Mouse (Mus musculus) forebrain, embryonic 15.5 days (tissue): ENCODE results near the gene Dvl3. TPM values are rescaled to one million over a fixed set of nuclear protein-coding genes. Genes with fewer than 3 reads are reported as not detected.

Source experiments
- ATAC-seq: fragments of 200-750 bp; cut with Nextera tagmentation; replicated peaks from 2 replicates; pipeline ENCODE4 v1.8.0; 2017; ENCODE audit warnings: mild to moderate bottlenecking, moderate TSS enrichment, moderate library complexity
- H3K27ac ChIP-seq: fragments of 300-500 bp; sonication (generic); replicated peaks from 2 replicates; pipeline ENCODE4 v1.5.1; 2015; ENCODE audit warnings: mild to moderate bottlenecking, inconsistent platforms
- H3K27me3 ChIP-seq: fragments of 300-500 bp; sonication (generic); 2 replicates; pipeline ENCODE4 v1.6.1; 2015; ENCODE audit warnings: inconsistent platforms
- H3K36me3 ChIP-seq: fragments of 300-500 bp; sonication (generic); 2 replicates; pipeline ENCODE4 v1.6.1; 2015; ENCODE audit warnings: mild to moderate bottlenecking, inconsistent platforms
- H3K4me1 ChIP-seq: fragments of 300-500 bp; sonication (generic); 2 replicates; pipeline ENCODE4 v1.6.1; 2015; ENCODE audit warnings: inconsistent platforms
- H3K4me2 ChIP-seq: fragments of 300-500 bp; sonication (generic); replicated peaks from 2 replicates; pipeline ENCODE4 v1.6.1; 2015; ENCODE audit warnings: mild to moderate bottlenecking, inconsistent platforms
- H3K4me3 ChIP-seq: fragments of 300-500 bp; sonication (generic); 2 replicates; pipeline ENCODE4 v1.5.1; 2015; ENCODE audit warnings: mild to moderate bottlenecking, inconsistent platforms
- H3K9ac ChIP-seq: fragments of 300-500 bp; sonication (generic); replicated peaks from 2 replicates; pipeline ENCODE4 v1.6.1; 2015; ENCODE audit warnings: mild to moderate bottlenecking, inconsistent platforms
- H3K9me3 ChIP-seq: fragments of 300-500 bp; sonication (generic); 2 replicates; pipeline ENCODE4 v1.6.1; 2016; ENCODE audit warnings: inconsistent platforms
- WGBS: fragments of 180-500 bp; shearing (Covaris S2); methylation state at CpG from one replicate; pipeline ENCODE4 v1.1.7; 2015; ENCODE audit warnings: mixed read lengths; 5-methylcytosine and 5-hydroxymethylcytosine counted together
- polyA plus RNA-seq: library from polyadenylated mRNA; unstranded; fragments of >200 nt; fragmentation: Nextera tagmentation; extraction: Ambion mirVana; gene quantifications from 2 replicates; pipeline ENCODE4 v1.2.1, GENCODE M21; 2015

Gene Dvl3
- polyA plus RNA-seq, 1 experiment from 2014 or later: 33.7 TPM

DNA sequence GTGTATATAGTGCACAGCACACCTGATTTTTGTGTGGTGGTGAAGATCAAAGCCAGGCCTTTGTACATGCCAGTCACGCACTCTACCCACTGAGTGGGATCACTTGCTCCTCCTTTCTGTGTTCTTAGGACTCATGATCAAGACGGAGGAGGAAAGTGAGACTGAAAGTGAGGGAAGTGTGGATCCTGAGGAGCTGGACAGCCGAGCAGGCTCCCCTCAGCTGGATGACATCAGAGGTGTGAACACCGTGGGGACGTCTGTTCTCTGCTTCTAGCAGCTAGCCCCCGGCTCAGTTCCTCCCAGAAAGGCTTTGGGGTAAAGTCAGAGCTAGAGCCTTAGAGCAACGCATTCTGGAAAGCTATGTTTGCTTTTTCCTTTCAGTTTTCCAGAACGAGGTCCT, 10.8 kb upstream of the Dvl3 start:
- WGBS: 84% methylated on average over 8 of the region's 8 CpGs
- no peak for ATAC-seq
- Histone ChIP-seq H3K9ac (no peak overlapping the region), H3K27me3 (no peaks in the 10 kb centered on the region), H3K4me1 (no peaks in the 10 kb centered on the region), H3K27ac (no peak overlapping the region), H3K4me3 (no peak overlapping the region), H3K9me3 (no peaks in the 10 kb centered on the region), H3K4me2 (no peak overlapping the region), H3K36me3 (peaks cover 98% of the 10 kb centered on the region)

DNA sequence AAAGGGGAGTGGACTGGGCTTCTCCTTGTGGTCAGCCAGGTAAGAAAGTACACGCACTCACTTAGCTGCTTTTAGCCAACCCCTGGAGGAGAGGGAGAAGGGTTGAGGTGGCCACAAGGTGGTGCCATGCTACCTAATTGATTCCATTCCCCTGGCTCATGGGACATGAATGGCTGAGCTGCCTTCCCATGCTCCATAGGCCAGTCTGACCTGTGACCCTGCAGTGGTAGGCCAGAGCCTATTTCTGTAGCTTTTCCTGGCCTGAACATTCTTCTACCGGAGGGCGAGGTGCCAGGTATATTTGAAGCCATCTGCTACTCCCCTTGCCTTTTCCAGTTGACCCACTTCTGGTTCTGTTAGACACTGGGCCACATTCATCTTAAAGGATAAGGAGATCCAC, 7.4 kb upstream of the Dvl3 start:
- H3K9me3 ChIP-seq: no peaks in the 10 kb centered on the region
- no peak overlapping the region for H3K27ac ChIP-seq
- H3K36me3 ChIP-seq: peaks cover 71% of the 10 kb centered on the region
- H3K4me2 ChIP-seq: no peak overlapping the region
- ATAC-seq: 0 out of 2 replicates have a peak, but pooled peaks have one; percentile 46
- no peaks in the 10 kb centered on the region for H3K27me3 ChIP-seq
- no peak overlapping the region for H3K4me3 ChIP-seq
- WGBS: 78% methylated on average over 3 of the region's 3 CpGs
- no peak overlapping the region for H3K9ac ChIP-seq
- no peaks in the 10 kb centered on the region for H3K4me1 ChIP-seq

GRCm38 (mm10) chr16:20511277-20511847, 5.4 kb upstream of the Dvl3 start:
- Histone ChIP-seq H3K27ac (no peak overlapping the region), H3K27me3 (no peaks in the 10 kb centered on the region), H3K4me3 (no peak overlapping the region), H3K9me3 (no peaks in the 10 kb centered on the region), H3K4me1 (0 out of 2 replicates have a peak, but pooled peaks cover 2% of the 10 kb centered on the region), H3K4me2 (no peak overlapping the region), H3K9ac (no peak overlapping the region), H3K36me3 (peaks cover 51% of the 10 kb centered on the region)
- 92% methylated on average over 7 of the region's 7 CpGs for WGBS
- no peak for ATAC-seq

DNA sequence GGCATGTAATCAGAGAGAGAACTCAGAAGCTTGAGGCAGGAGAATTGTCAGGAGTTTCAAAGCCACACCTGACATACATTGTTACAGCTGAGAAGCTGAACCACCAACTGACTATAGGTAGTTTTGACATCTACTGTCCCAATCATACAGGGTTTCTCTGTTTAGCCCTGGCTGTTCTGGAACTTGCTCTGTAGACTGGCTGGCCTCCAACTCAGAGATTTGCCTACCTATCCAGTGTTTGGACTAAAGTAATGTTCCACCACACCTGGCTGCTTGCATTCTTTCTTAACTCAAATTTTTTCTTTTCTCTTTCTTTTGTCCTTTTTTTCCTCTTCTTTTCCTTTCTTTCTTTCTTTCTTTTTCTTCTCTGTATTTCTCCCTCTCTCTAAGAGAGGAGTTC, 750 bp upstream of the Dvl3 start:
- peak overlapping the region; percentile 94 for H3K9ac ChIP-seq
- no peaks in the 10 kb centered on the region for H3K27me3 ChIP-seq
- no peak for ATAC-seq
- H3K9me3 ChIP-seq: no peaks in the 10 kb centered on the region
- H3K4me1 ChIP-seq: peaks cover 24% of the 10 kb centered on the region
- peak overlapping the region; percentile 89 for H3K27ac ChIP-seq
- H3K4me2 ChIP-seq: peak overlapping the region; percentile 80
- peaks cover 6% of the 10 kb centered on the region for H3K36me3 ChIP-seq
- peak overlapping the region; percentile 69 for H3K4me3 ChIP-seq

DNA sequence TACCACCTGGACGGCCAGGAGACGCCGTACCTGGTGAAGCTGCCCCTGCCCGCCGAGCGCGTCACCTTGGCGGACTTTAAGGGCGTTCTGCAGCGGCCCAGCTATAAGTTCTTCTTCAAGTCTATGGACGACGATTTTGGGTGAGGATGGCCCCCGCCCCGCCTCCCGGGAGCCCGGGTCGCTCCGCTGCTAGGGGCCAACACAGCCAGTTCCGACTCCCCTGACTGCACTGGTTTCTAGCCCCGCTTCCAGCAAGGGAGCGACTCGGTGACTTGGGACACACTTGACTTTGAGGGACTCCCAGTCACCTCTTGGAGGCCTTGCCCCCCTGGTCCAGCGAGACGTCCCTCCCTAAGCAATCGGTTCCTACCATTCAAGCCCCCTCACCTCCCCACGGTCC, 434 bp downstream of the Dvl3 start:
- Histone ChIP-seq H3K27ac (peak overlapping the region; percentile 89), H3K4me1 (peaks cover 24% of the 10 kb centered on the region), H3K4me3 (peak overlapping the region; percentile 69), H3K36me3 (peaks cover 3% of the 10 kb centered on the region; the same call in 1 of the 2 replicates), H3K27me3 (no peaks in the 10 kb centered on the region), H3K9me3 (no peaks in the 10 kb centered on the region), H3K4me2 (peak overlapping the region; percentile 80), H3K9ac (peak overlapping the region; percentile 94)
- under 1% methylated on average over 26 of the region's 26 CpGs for WGBS
- peak; percentile 38; the same call in 1 of the 2 replicates for ATAC-seq

DNA sequence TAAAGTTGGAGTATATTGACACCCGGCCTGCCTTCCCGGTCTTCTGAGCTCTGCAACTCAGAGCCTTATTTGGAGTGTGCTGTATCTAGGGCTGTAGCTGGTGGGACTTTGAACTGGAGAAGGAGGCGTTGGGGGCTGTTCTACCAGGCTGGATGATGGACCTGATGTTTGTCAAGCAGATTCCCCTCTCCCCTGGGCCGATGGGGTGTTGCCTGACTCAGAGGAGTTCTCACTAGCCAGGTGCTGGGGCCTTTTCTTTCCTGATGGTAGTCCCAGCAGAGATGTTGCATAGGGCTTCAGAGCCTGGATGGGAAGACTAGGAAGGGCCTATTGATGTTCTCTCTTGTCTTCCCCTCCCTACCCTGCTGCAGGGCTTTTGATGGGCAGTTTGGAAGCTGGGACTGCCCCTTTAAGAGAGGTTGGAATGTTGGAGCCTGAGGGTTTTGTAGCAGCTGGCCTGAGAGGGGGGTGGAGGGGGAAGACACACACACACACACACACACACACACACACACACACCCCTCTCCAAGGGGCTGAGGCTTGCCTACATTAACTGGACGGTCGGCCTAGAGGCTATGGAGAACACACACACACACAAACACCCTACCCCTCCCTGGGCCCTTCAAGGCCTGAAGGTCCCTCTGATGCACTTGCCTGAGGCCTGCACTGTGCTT, 1.1 kb downstream of the Dvl3 start:
- Histone ChIP-seq H3K4me3 (peak overlapping the region; percentile 69), H3K27ac (peak overlapping the region; percentile 89), H3K4me1 (peaks cover 24% of the 10 kb centered on the region), H3K9ac (peak overlapping the region; percentile 94), H3K4me2 (peak overlapping the region; percentile 80), H3K27me3 (no peaks in the 10 kb centered on the region), H3K36me3 (peaks cover 3% of the 10 kb centered on the region), H3K9me3 (no peaks in the 10 kb centered on the region)
- ATAC-seq: peak; percentile 32
- WGBS: 0% methylated on average over 6 of the region's 6 CpGs

GRCm38 (mm10) chr16:20523886-20524285, 7.1 kb downstream of the Dvl3 start:
- Histone ChIP-seq H3K36me3 (peaks cover 61% of the 10 kb centered on the region), H3K9me3 (no peaks in the 10 kb centered on the region), H3K4me3 (no peak overlapping the region), H3K4me1 (peaks cover 13% of the 10 kb centered on the region), H3K4me2 (no peak overlapping the region), H3K27me3 (no peaks in the 10 kb centered on the region), H3K27ac (no peak overlapping the region), H3K9ac (no peak overlapping the region)
- no peak for ATAC-seq
- 81% methylated on average over 10 of the region's 10 CpGs for WGBS

DNA sequence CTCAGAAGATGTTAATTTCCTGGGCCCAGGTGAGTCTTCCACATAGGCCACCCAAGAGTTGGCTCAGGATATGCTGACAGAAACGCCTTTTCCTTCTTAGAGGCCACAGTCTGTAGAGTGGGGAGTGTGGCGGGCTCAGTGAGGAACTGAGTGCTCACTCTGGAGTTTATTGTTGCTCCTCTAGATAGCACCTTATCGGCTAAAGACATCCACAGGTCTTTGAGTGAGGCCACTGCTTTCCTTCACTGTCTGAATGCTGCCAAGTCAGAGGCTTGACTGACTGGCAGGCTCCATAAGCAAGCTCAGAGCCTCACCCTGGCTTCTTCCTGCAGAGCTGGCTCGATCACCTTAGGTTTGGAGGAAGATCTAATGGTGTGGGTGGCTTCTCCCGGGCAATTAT, 12.0 kb downstream of the Dvl3 start:
- Histone ChIP-seq H3K4me1 (peaks cover 11% of the 10 kb centered on the region), H3K36me3 (peaks cover 84% of the 10 kb centered on the region), H3K4me3 (no peak overlapping the region), H3K9me3 (no peaks in the 10 kb centered on the region), H3K27ac (peak overlapping the region; percentile 66), H3K4me2 (no peak overlapping the region), H3K9ac (no peak overlapping the region), H3K27me3 (no peaks in the 10 kb centered on the region)
- 74% methylated on average over 5 of the region's 5 CpGs for WGBS
- ATAC-seq: no peak

- H3K9me3 ChIP-seq: no peaks in the 10 kb centered on the region
- 0 out of 2 replicates have a peak, but pooled peaks have one; percentile 36 for ATAC-seq
- H3K4me1 ChIP-seq: peaks cover 11% of the 10 kb centered on the region
- H3K9ac ChIP-seq: no peak overlapping the region
- H3K27me3 ChIP-seq: no peaks in the 10 kb centered on the region
- H3K36me3 ChIP-seq: peaks cover 78% of the 10 kb centered on the region
- H3K27ac ChIP-seq: peak overlapping the region; percentile 66
- no peak overlapping the region for H3K4me2 ChIP-seq
- H3K4me3 ChIP-seq: no peak overlapping the region
- WGBS: 20% methylated on average over 1 of the region's 1 CpGs
Measured at GRCm38 (mm10) chr16:20529375-20529774, 12.6 kb downstream of the Dvl3 start.

- no peak overlapping the region for H3K27ac ChIP-seq
- no peak overlapping the region for H3K9ac ChIP-seq
- no peak overlapping the region for H3K4me3 ChIP-seq
- H3K4me2 ChIP-seq: no peak overlapping the region
- H3K9me3 ChIP-seq: no peaks in the 10 kb centered on the region
- peaks cover 11% of the 10 kb centered on the region for H3K4me1 ChIP-seq
- peaks cover 65% of the 10 kb centered on the region for H3K36me3 ChIP-seq
- H3K27me3 ChIP-seq: no peaks in the 10 kb centered on the region
- no peak for ATAC-seq
- 95% methylated on average over 20 of the region's 20 CpGs for WGBS
Measured at GRCm38 (mm10) chr16:20530941-20531340, 14.2 kb downstream of the Dvl3 start.

DNA sequence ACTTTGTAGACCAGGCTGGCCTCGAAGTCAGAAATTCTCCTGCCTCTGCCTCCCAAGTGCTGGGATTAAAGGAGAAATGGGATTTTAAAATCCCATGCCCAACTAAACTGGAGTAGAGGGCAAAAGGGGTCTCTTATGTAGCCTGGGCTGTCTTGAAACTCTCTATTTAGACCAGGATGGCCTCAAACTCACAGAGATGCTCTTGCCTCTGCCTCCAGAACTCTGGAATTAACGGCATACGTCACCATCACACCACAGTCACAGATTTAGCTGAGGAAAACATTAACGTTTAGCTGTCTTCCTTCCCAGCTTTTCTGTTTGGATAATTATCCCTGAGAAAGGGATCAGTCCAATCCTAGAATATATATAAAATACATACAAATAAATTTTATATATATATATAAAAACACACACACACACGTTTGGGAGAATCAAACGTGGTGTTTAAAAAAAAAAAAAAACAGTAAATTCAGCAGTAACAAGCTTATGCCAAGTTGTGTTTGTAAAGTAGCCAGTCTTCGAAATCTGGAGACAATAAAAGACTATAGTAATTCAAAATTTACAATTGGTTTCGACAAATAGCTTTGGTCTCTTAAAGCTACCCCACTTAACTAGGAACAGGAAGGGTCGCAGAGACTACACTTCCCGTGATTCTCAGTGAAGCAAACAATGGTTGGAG, 18.0 kb downstream of the Dvl3 start:
- Histone ChIP-seq H3K4me1 (peaks cover 26% of the 10 kb centered on the region), H3K4me3 (no peak overlapping the region), H3K27ac (no peak overlapping the region), H3K27me3 (no peaks in the 10 kb centered on the region), H3K4me2 (no peak overlapping the region), H3K9ac (no peak overlapping the region), H3K9me3 (no peaks in the 10 kb centered on the region), H3K36me3 (peaks cover 42% of the 10 kb centered on the region)
- 46% methylated on average over 10 of the region's 10 CpGs for WGBS
- no peak for ATAC-seq

DNA sequence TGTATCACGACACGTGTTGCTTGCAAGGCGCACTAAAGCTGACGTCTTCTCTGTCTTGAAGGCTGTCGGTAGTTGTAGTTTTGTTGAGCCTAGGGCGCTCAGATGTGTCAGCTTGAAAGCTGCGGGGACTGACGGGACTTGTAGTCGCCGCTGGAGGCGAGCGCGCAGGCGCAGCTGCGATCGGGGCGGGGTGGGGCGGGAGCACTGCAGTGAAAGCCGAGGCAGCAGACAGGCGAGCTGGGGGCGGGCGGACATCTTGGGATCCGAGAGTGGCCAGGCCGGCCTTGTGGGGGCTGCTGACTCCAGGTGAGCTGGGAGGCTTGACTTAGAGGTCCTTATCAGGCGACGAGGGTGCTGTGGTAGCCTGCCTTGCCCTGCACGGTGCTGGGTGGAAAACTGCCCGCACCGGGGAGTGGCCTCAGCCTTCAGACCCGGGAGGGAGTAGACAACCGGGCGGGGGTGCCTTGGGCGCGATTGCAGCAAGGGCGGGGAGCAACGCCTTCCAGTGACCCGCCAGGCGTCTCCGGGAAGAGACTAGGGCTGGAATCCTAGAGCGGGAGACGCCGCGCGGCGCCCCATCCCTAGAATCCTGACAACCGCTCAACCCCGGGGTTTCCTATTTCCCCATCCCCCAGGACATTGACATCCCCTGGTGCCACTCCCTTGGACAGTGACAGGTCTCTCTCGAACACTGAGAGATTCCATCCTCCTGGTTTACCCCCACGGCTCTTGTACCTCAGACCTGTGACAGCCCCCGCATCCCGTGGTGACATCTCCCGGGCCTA, 18.7 kb downstream of the Dvl3 start, which contains the start of gene Ap2m1:
Gene Ap2m1, plus strand, starts transcription at position 183 of the 785 bp plus-strand sequence.
- WGBS: under 1% methylated on average over 52 of the region's 52 CpGs
- Histone ChIP-seq H3K27me3 (no peaks in the 10 kb centered on the region), H3K36me3 (peaks cover 42% of the 10 kb centered on the region), H3K4me1 (peaks cover 26% of the 10 kb centered on the region), H3K4me2 (peak within 1 kb of the TSS; percentile 87), H3K9ac (peak within 1 kb of the TSS; percentile 97), H3K9me3 (no peaks in the 10 kb centered on the region), H3K27ac (peak within 1 kb of the TSS; percentile 80), H3K4me3 (peak within 1 kb of the TSS; percentile 88)
- ATAC-seq: peak; percentile 99
